Mouse (Mus musculus) kidney, embryonic 14.5 days (tissue): ENCODE measurements around the gene Syap1. TPM values are rescaled to one million over a fixed set of nuclear protein-coding genes. Genes with fewer than 3 reads are reported as not detected.
A peak's percentile ranks its signal among the peaks of the same experiment; 100 is the strongest.

Source experiments
- ATAC-seq: fragments of 200-750 bp; cut with Nextera tagmentation; 2 replicates; pipeline ENCODE4 v1.8.0; 2017; ENCODE audit warnings: moderate number of reproducible peaks, mild to moderate bottlenecking, moderate TSS enrichment, moderate library complexity; ENCODE audit not compliant: low FRiP score, low TSS enrichment
- H3K27ac ChIP-seq: fragments of 300-500 bp; sonication (generic); 2 replicates; pipeline ENCODE4 v1.5.1; 2014; ENCODE audit warnings: low read depth, mild to moderate bottlenecking, low read length, moderate library complexity, mixed read lengths
- H3K27me3 ChIP-seq: fragments of 300-500 bp; sonication (generic); 2 replicates; pipeline ENCODE4 v1.6.1; 2014; ENCODE audit warnings: mild to moderate bottlenecking, low read length; ENCODE audit not compliant: control insufficient read depth, insufficient read depth
- H3K36me3 ChIP-seq: fragments of 300-500 bp; sonication (generic); 2 replicates; pipeline ENCODE4 v1.6.1; 2014; ENCODE audit warnings: low read length, mixed read lengths; ENCODE audit not compliant: control insufficient read depth, insufficient read depth
- H3K4me1 ChIP-seq: fragments of 300-500 bp; sonication (generic); 2 replicates; pipeline ENCODE4 v1.6.1; 2014; ENCODE audit warnings: low read length, mixed read lengths; ENCODE audit not compliant: control insufficient read depth, insufficient read depth
- H3K4me2 ChIP-seq: fragments of 300-500 bp; sonication (generic); replicated peaks from 2 replicates; pipeline ENCODE4 v1.6.1; 2014; ENCODE audit warnings: low read depth, mild to moderate bottlenecking, low read length
- H3K4me3 ChIP-seq: fragments of 300-500 bp; sonication (generic); 2 replicates; pipeline ENCODE4 v1.5.1; 2014; ENCODE audit warnings: mild to moderate bottlenecking, low read length
- H3K9ac ChIP-seq: fragments of 300-500 bp; sonication (generic); 2 replicates; pipeline ENCODE4 v1.6.1; 2014; ENCODE audit warnings: low read depth, mild to moderate bottlenecking, low read length, moderate library complexity
- H3K9me3 ChIP-seq: fragments of 300-500 bp; sonication (generic); 2 replicates; pipeline ENCODE4 v1.6.1; 2016; ENCODE audit warnings: low read length; ENCODE audit not compliant: control insufficient read depth
- WGBS: fragments of 180-500 bp; shearing (Covaris S2); extraction: QIAGEN DNeasy Blood & Tissue Kit; methylation state at CpG from one replicate; pipeline ENCODE4 v1.1.7; 2014; 5-methylcytosine and 5-hydroxymethylcytosine counted together
- polyA plus RNA-seq: library from polyadenylated mRNA; unstranded; fragments of >200 nt; fragmentation: Nextera tagmentation; extraction: Ambion mirVana; gene quantifications from 2 replicates; pipeline ENCODE4 v1.2.1, GENCODE M21; 2014

Gene Syap1
- polyA plus RNA-seq = 46.1 and 49.5 TPM in 2 replicates

DNA sequence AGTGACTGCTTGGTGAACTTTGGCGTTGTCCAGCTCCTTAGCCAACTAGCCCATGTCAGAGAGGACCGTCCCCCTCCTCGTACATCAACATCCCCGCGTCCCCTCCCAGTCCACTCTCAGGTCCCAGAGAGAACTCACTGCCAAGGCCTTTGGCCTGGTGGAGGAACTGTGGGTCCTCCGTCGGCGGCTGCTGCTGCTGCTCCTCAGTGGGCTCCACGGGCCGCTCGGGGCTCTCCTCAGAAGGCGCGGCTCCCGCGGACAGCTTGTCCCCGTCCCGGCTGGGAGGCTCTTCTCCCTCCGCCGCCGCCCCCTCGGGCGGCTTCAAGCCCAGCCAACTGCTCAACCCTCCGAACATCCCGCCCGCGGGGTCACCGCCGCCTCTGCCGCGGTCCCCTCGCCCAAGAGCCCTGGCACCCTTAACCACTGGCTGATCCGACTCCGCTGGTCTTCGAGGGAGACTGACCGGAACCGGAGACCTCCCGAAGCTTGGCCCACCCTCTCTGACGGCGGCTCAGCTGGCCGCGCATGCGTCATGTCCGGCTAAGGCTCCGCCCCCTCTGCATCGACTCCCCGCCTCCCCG, at the start of gene Syap1:
Gene Syap1, minus strand, starts transcription at position 517 of the 581 bp plus-strand sequence.
- H3K27ac ChIP-seq = no peak within 1 kb of the TSS
- peak within 1 kb of the TSS; percentile 66 for H3K4me3 ChIP-seq
- peak within 1 kb of the TSS; percentile 51 for H3K4me2 ChIP-seq
- no peaks in the 10 kb centered on the region for H3K36me3 ChIP-seq
- H3K9me3 ChIP-seq = no peaks in the 10 kb centered on the region
- peak; percentile 97 for ATAC-seq
- no peaks in the 10 kb centered on the region for H3K4me1 ChIP-seq
- peak within 1 kb of the TSS; percentile 78 for H3K9ac ChIP-seq
- H3K27me3 ChIP-seq = no peaks in the 10 kb centered on the region
- WGBS = 28% methylated on average over 45 of the region's 47 CpGs

DNA sequence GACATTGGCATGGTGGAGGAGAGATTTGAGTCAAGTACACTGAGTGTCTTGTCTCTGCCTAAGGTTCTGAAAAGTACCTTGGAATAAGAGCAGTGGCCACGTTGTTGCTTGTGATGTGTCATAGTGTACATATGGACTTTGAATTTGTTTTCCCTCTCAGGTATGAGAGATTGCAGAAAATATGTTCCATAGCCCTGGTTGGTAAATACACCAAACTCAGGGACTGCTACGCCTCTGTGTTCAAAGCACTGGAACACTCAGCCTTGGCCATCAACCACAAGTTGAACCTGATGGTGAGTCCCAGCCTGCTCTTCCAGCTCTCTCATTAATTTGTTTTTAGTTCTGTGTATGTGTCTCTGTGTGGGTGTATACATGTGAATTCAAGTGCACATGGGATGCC, 43.2 kb upstream of the Syap1 start:
- H3K27ac ChIP-seq = no peak overlapping the region
- H3K4me3 ChIP-seq = no peak overlapping the region
- WGBS = 94% methylated on average over 2 of the region's 2 CpGs

DNA sequence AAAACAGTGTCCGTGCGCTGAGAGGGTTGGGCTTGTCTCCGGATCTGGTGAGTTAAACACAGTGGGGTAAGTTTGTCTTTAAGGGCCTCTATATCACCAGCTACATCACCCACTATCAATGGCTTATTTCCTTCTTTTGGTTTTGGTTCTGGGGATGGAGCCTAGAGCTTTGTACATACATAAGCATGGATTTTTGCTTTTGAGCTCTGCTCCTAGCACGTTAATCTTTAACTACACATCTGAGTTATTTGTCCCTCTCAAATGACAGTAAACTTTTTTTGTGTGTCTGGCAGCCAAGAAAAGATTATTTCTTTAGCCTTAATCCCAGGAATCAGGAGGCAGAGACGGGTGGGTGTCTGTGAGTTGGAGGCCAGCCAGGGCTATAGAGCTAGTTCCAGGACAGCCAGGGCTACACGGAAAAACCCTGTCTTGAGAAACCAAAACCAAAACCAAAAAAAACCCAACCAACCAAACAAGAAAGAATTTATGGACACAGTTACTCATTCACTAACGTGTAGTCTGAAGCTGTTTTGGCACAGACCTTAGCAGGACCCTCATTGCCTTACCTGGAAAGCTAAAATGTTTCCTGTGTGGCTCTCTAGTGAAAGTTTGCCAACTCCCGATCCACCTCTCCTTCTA, 33.4 kb upstream of the Syap1 start:
- Histone ChIP-seq H3K27ac (no peak overlapping the region), H3K4me2 (no peak overlapping the region), H3K4me3 (no peak overlapping the region), H3K9ac (no peak overlapping the region), H3K4me1 (no peaks in the 10 kb centered on the region), H3K36me3 (no peaks in the 10 kb centered on the region; the same call in 1 of the 2 replicates), H3K9me3 (no peaks in the 10 kb centered on the region), H3K27me3 (no peaks in the 10 kb centered on the region)
- WGBS = 84% methylated on average over 8 of the region's 8 CpGs
- no peak for ATAC-seq

More for the DNA sequence above, 43.2 kb upstream of the Syap1 start:
- no peaks in the 10 kb centered on the region for H3K4me1 ChIP-seq
- no peak overlapping the region for H3K4me2 ChIP-seq
- H3K27me3 ChIP-seq = no peaks in the 10 kb centered on the region
- H3K36me3 ChIP-seq = peaks cover 8% of the 10 kb centered on the region; the same call in 1 of the 2 replicates
- H3K9me3 ChIP-seq = no peaks in the 10 kb centered on the region
- no peak for ATAC-seq
- no peak overlapping the region for H3K9ac ChIP-seq

DNA sequence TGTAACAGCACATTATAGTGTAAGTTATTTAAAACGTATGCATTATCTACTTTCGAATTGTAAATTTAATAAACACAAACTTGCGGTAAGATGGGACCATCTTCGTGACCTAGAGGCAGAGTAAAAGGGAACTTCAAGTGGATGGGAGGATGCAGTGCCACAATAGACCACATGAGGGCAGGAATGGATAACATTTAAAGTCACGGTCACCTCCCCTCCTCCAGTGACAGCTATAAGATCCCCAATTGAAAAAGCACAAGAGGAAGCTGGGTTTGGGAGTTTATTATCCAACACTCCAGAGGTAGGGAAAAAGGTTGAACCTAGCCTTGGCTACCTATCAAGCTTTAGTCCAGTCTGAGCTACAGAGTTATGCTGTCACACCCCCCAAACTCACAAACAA, 27.4 kb upstream of the Syap1 start:
- WGBS = 33% methylated on average over 5 of the region's 5 CpGs
- no peak overlapping the region for H3K4me3 ChIP-seq
- no peak overlapping the region for H3K4me2 ChIP-seq
- H3K36me3 ChIP-seq = peaks cover 7% of the 10 kb centered on the region; the same call in 1 of the 2 replicates
- no peak overlapping the region for H3K27ac ChIP-seq
- ATAC-seq = peak; percentile 62; the same call in 1 of the 2 replicates
- H3K9ac ChIP-seq = no peak overlapping the region
- H3K27me3 ChIP-seq = no peaks in the 10 kb centered on the region
- no peaks in the 10 kb centered on the region for H3K4me1 ChIP-seq
- H3K9me3 ChIP-seq = no peaks in the 10 kb centered on the region

DNA sequence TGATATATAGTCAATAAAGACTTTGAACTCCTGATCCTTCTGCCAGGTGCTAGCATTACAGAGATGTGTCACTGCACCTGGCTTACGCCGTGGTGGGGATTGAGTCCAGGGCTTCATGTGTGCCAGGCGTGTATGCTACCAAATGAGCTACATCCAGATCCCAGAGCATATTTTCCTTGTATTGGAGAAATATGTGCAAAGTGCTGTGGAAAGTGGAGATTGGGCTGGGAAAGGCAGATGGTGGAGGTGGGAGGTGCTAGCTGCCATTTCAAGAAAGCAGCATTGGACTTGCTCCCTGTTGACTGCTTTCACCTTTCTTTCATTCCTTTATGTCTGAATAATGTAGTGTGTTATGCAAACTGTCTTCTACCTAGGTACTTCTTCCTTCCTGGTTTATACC, 25.4 kb upstream of the Syap1 start:
- Histone ChIP-seq H3K9me3 (no peaks in the 10 kb centered on the region), H3K4me2 (no peak overlapping the region), H3K27ac (no peak overlapping the region), H3K9ac (no peak overlapping the region), H3K4me3 (no peak overlapping the region), H3K36me3 (peaks cover 8% of the 10 kb centered on the region; the same call in 1 of the 2 replicates), H3K4me1 (no peaks in the 10 kb centered on the region), H3K27me3 (no peaks in the 10 kb centered on the region)
- ATAC-seq = no peak
- 97% methylated on average over 3 of the region's 3 CpGs for WGBS

DNA sequence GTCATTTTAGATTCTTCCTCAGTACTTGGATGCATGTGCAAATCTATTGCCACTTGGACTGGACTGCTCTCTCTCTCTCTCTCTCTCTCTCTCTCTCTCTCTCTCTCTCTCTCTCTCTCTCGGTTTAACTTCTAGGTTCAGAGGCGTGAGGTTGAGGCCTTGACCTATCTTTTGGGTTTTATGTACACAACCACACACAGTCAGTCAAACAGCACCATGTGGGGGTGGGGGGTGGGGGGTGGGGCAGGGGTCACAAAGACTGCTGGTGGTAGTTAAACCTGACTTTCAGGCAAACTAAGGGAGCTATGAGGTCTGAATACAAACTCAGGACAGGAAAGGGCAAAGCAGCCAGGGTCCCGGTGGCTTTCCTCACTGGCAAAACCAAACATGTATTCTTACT, 19.3 kb upstream of the Syap1 start:
- no peak overlapping the region for H3K27ac ChIP-seq
- H3K4me1 ChIP-seq = no peaks in the 10 kb centered on the region
- H3K4me3 ChIP-seq = no peak overlapping the region
- H3K27me3 ChIP-seq = no peaks in the 10 kb centered on the region
- H3K4me2 ChIP-seq = no peak overlapping the region
- no peak overlapping the region for H3K9ac ChIP-seq
- H3K9me3 ChIP-seq = no peaks in the 10 kb centered on the region
- 69% methylated on average over 3 of the region's 3 CpGs for WGBS
- no peak for ATAC-seq
- H3K36me3 ChIP-seq = peaks cover 8% of the 10 kb centered on the region; the same call in 1 of the 2 replicates

DNA sequence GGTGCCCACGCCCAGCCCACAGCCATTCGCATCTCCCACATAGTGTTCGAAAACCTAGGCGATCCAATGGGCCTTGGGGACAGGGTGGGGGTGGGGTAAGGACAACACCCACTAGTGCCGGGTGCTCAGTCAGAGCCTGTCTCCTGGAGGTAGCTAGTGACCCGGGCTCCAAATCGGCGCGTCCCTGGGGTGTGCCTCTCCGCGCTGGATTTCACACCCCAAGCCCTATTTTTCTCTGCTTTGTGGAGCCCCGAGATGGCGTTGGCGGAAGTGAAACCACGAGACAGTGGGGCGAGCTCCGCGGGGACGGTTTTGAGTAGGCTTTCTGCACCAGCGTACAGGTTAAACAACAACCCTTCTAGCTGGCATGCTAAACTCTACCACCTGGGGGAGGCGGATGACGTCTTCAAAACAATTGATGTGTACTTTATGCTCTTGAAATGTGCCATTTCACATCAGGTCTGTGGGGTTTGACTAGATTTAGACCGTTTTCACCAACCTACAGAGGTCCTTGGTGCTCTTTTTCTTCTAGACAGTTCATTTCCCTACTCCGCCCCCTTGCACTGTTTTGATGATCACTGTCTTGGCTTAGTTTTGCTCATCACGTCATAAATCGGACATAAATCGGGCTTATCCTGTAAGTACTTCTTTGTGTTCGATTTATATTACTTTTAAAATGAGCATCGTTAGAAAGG, 13.9 kb upstream of the Syap1 start:
- Histone ChIP-seq H3K4me1 (no peaks in the 10 kb centered on the region), H3K9me3 (no peaks in the 10 kb centered on the region), H3K36me3 (no peaks in the 10 kb centered on the region), H3K9ac (peak overlapping the region; percentile 66), H3K27me3 (no peaks in the 10 kb centered on the region), H3K4me2 (peak overlapping the region; percentile 58), H3K4me3 (peak overlapping the region; percentile 59), H3K27ac (peak overlapping the region; percentile 77)
- WGBS = 26% methylated on average over 29 of the region's 29 CpGs
- peak; percentile 70 for ATAC-seq

DNA sequence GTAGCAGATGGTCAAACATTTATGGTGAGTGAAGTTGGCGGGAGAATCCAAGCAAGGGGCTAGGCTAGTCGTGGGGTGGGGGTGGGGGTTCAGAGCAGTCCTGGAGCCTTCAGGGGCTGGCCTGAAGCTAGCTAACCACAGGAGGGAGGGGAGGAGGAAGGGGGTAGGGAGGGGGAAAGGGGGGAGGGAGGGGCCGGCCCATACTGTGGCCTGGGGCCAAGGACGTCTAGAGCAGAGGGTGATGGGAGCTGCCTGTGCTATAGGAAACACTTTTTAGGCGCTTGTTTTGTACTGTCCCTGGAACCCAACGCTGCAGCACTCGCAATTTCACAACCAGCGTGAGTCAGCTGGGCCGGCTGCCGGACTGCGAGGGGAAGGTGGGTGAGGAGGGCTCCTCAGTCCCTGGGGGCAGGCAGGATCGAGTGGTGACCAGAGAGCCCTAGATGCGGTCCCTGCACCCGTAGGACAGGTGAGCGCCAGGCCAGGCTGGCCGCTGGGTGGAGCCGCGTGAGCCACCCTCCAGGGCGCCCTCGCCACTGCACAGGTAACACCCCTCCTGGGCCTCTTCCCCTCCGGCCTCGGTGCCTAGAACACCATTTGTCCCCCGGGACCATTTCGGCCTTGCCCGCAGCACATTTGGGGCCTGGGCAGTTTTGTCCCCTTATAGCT, 13.3 kb upstream of the Syap1 start:
- peak overlapping the region; percentile 66 for H3K9ac ChIP-seq
- no peaks in the 10 kb centered on the region for H3K27me3 ChIP-seq
- no peaks in the 10 kb centered on the region for H3K9me3 ChIP-seq
- H3K4me2 ChIP-seq = peak overlapping the region; percentile 58
- H3K27ac ChIP-seq = peak overlapping the region; percentile 77
- H3K4me1 ChIP-seq = no peaks in the 10 kb centered on the region
- no peaks in the 10 kb centered on the region for H3K36me3 ChIP-seq
- peak; percentile 95 for ATAC-seq
- peak overlapping the region; percentile 59 for H3K4me3 ChIP-seq
- 32% methylated on average over 19 of the region's 25 CpGs for WGBS
